Mouse (Mus musculus): ENCODE measurements around the gene St6galnac3. TPM values are rescaled to one million over a fixed set of nuclear protein-coding genes. Genes with fewer than 3 reads are reported as not detected.

The St6galnac3 gene
- total RNA-seq, 1 experiment from 2014 or later: 17.1 TPM

DNA sequence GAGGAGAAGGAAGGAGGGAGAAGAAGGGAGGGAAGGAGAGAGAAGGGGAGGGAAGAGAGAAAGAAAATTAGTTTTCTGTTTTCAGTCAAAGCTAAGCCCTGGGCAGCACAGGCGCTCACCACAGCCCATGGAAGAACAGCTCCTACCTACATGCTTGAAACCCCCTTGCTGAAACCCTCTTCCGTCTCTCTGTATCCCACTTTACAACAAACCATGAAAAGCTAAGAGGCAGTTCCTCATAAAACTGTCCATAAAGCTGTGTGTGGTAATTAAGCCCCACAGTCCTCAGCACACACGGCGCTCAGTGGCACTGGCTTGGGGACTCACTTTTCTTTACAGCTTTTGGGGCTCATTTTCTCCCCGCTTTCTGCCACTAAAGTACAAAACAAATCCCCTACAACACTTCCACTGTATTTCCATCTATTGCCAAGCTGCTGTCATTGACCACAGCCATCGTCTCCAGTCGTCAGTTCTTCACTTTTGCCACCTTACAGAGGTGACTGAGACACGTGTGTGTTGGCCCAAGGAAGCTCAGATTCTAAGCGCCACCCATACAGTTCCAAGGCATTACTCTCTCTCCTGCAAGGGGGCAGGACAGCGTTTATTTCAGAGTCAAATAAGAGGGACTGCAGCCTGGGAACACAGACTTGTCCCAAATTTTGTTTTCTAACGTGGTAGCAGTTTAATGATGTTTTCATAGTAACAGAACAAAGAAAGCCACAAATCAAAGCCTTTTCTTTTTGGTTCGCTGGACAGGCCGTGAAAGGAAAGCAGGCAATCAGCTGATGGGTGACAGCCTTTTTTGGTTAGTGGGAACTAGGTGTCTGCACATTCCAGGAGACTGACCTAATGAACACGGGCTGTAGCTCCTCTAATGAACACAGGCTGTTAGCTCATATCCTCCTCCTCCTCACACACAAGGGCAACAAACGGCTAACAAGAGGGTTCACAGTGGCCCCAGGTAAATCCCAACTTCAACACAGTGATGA is 22.9 kb downstream of the St6galnac3 start:
- no peak for ATAC-seq (replicated peaks; ENCODE audit: insufficient number of reproducible peaks, low FRiP score, low TSS enrichment, poor library complexity, severe bottlenecking)

DNA sequence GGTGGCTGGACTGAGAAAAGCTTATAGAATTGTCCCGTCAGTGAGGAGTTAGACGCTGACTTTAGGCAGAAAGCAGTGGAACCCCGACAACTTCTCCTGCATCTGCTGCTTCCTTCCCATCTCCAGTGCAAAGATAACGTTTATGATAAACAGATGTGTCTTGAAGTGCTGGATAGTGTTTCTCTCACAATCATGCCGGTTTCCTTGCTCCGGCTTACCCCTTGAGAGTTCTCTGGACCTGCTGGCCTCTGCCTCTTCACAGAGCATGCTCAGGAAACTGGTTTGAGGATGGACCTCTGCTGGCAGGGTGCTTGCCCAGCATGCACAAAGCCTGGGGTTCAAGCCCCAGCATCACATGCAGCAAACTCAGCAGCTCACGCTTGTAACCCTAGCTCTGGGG is 23.8 kb downstream of the St6galnac3 start:
- ATAC-seq (replicated peaks; ENCODE audit: insufficient number of reproducible peaks, low FRiP score, low TSS enrichment, poor library complexity, severe bottlenecking): no peak

DNA sequence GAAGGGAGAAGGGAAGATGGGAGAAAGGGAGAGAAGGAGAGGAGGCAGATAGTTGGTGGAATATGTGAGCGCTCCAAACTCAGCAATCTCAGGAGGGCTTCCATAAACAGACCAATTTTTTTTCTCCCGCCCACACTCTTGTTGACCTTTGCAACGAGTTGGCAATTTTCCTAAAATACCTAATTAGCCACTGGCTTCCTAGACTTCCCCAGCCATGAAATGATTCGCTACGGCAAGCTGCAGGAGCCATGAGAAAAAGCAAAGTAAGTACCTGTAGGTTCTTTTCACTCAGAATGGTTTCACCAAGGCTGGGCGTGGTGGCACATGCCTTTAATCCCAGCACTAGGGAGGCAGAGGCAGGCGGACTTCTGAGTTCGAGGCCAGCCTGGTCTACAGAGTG is 25.9 kb downstream of the St6galnac3 start:
- ATAC-seq (replicated peaks; ENCODE audit: insufficient number of reproducible peaks, low FRiP score, low TSS enrichment, poor library complexity, severe bottlenecking): no peak

DNA sequence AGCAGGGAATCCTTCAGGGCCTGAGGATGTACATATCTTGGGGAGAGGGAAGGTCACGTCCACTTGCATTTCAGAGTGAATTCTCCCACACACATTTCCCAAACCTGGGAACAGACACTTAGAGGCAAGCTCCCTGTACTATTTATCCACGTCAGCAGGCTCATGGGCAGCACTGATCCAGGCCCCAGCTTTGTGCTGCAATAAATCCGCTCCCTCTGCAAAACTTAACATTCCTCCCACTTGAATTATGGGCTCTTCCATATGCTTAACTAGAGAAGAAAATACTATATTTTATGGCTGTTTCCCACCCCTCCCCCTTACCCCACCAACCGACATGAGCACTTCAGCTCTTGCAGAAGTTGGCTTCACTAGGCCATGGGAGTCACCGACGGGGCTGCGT is 32.0 kb downstream of the St6galnac3 start:
- no peak for ATAC-seq (replicated peaks; ENCODE audit: insufficient number of reproducible peaks, low FRiP score, low TSS enrichment, poor library complexity, severe bottlenecking)

DNA sequence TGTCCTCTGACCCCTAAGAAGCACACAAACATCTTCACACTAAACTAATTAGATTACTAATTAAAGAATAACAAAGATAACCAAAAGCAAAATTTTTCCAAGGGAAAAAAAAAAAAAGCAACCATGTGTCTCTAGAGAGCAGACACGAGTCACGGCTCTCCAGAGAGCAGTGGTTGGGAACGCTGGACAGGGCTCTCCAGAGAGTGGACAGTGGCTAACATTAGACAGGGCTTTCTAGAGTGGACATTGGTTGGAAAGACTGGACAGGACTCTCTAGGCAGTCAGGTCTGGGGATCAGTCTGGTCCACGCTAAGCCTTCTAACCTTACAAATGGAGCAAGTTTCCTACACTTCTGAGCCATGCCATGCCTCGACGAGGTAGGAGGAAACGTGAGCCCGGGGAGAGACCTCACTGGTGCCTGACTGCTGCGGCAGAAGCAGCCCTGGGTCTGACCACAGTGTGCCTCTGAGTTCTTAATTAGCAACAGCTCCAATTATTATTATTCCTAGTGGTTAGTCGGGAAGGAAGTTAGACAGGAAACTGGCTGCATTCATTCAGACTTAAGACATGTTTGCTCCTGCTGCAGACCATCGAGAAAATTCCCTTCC is 32.7 kb downstream of the St6galnac3 start:
- ATAC-seq (replicated peaks; ENCODE audit: insufficient number of reproducible peaks, low FRiP score, low TSS enrichment, poor library complexity, severe bottlenecking): no peak

DNA sequence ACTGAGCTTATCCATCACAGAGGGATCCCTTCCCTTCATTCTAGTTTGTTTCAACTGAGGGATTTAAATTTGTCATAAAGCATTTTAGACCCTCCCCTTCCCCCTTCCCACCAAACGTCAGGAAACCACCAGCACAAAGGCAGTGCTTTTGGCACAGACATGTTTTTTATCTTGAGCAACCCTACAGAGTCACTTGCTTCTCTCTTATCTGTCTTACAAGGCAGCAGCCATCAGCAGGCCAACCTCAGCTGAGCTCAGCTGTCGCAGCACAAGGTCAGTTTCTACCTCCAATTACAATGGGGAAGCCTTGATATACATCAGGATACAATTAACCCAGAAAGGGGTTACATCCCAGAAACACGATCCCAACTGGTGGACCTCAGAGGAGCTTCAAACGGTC is 33.4 kb downstream of the St6galnac3 start:
- ATAC-seq (replicated peaks; ENCODE audit: insufficient number of reproducible peaks, low FRiP score, low TSS enrichment, poor library complexity, severe bottlenecking): no peak

DNA sequence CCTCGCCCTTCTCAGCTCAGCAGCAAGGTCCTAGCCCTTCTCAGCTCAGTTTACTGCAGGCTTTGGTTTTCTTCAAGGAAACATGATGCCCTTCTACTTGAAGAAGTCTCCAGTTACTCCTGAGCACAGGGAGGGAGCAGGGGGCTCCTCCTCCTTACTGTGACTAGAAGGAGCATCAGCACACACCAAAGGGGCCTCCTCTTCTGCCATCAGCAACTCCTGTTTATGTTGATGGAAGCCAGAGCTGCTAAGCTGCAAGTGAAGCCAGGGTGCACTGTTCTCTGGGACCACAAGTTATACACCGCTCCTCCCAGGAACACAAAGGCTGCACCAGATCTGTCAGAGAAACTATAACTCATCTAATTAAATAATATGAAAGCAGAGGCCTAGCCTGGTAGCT is 34.4 kb downstream of the St6galnac3 start:
- ATAC-seq (replicated peaks; ENCODE audit: insufficient number of reproducible peaks, low FRiP score, low TSS enrichment, poor library complexity, severe bottlenecking): no peak

DNA sequence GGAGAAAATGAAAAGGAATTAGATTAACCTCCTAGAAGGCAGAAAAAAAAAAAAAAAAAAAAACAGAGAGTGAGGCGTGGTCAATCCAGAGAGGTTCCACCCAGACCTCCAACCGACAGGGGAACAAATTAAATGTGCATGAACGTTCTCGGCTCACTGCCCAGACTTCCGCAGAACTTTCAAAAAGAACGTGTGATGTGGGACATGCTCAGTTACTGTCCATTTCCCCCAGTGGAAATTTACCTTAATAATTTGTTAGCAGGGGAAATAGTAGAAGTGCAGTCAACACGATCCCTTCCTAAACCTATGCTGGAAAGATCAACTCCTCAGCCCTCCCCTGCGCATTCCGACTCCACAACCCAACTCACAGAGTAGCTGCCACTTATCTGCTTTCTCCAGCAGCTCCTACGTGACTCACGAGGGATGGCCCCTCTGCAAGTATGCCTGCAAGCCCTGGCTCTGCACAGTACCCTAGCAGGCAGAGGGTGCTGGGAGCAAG is 35.1 kb downstream of the St6galnac3 start:
- no peak for ATAC-seq (replicated peaks; ENCODE audit: insufficient number of reproducible peaks, low FRiP score, low TSS enrichment, poor library complexity, severe bottlenecking)

DNA sequence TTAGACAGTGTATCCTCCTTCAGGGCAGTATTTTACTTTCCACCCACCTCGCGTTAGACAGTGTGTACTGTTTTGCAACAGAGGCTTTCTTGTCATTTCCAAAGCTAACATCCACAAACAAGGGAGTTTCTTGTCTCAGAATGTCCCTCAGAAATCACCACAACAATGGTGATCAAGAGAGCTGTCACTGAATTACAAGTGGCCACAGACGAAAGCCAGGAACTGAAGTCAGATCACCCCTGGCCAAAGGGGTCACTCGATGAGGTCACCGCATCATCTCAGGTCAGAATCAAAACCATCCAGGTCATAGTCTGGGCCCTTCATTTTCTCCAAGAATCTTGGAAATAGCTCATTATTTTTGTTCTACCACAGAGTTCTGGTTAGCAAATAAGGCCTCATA is 37.1 kb downstream of the St6galnac3 start:
- no peak for ATAC-seq (replicated peaks; ENCODE audit: insufficient number of reproducible peaks, low FRiP score, low TSS enrichment, poor library complexity, severe bottlenecking)

DNA sequence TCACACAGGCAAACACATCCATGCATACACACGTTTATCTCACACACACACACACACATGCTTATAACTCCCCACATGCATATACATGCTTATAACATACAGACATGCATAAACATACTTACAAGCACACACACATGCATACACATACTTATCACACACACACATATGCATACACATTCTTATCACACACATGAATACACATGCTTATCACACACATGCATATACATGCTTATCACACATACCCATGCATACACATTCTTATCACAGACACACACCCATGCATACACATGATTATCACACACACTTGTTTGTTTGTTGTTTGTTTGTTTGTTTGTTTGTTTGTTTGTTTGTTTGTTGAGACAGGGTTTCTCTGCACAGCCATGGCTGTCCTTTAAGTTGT is 40.1 kb downstream of the St6galnac3 start:
- no peak for ATAC-seq (replicated peaks; ENCODE audit: insufficient number of reproducible peaks, low FRiP score, low TSS enrichment, poor library complexity, severe bottlenecking)

DNA sequence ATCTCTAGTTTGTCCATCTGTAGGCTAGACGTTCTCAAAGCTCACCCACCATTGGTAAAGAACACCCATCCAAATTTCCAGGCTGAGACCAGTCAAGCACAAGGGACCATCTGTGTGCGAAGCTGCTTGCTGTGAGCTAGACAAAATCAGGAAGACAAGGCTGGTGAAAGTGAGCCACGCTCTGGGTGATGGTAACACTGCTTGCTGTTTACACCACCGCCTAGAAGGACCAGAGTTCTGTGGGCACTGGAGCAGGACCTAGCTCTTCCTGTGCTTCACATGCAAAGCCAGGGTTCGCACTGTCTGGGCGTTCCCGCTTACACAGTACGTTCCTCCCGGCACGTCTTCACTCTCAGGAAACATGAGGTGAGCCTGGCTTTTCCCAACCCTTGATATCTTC is 42.7 kb downstream of the St6galnac3 start:
- no peak for ATAC-seq (replicated peaks; ENCODE audit: insufficient number of reproducible peaks, low FRiP score, low TSS enrichment, poor library complexity, severe bottlenecking)

DNA sequence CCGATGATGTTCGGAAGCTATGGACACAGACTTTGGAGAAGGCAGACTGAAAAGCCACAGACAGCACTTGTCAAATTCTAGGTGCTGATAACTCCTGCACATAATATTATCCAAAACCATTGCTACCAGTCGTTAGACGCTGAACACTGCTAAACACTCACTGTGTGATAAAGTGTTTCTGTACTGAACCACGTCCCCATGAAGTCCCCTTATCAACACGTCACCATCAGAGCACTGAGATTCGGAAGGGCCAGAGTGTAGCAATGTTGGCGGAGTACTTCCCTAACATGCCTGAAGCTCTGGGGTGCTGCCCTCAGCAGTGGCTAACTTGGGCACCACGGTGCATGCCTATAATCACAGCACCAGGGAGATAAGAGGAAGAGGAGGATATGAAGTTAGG is 43.3 kb downstream of the St6galnac3 start:
- no peak for ATAC-seq (replicated peaks; ENCODE audit: insufficient number of reproducible peaks, low FRiP score, low TSS enrichment, poor library complexity, severe bottlenecking)

DNA sequence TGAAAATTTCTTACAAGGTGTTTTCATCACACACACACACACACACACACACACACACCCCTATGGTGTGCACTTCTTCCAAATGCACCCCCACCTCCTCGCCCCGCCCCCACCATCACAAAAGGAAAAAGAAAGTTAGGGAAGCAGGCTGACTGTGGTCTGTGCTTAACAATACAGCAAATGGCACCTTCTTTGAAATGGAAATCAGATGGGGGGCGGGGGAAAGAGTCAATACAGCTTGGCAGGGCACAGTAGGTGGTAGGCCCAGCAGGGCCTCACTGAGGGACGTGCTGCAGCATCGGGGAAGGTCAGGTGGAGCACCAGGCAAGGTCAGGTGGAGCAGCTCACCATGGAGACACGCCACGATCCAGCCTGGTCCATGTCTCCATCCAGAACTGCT is 49.1 kb downstream of the St6galnac3 start:
- ATAC-seq (replicated peaks; ENCODE audit: insufficient number of reproducible peaks, low FRiP score, low TSS enrichment, poor library complexity, severe bottlenecking): no peak

DNA sequence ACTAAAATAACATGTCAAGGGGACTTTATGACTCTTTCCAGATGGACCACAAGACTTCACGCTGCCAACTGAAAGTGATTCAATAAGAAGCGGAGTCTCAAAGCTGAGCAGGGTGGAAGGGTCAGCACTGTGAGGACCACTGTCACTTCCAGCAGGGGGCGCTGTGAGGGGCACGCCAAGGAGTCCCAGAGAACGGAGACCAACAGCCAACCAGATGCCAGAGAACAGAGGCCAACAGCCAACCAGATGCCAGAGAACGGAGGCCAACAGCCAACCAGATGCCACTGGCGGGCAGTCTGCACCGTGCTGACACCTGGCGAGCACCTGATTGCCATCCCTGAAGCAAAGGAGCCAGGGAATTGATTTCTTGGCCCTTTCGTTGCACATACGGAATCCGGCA is 49.9 kb downstream of the St6galnac3 start:
- ATAC-seq (replicated peaks; ENCODE audit: insufficient number of reproducible peaks, low FRiP score, low TSS enrichment, poor library complexity, severe bottlenecking): no peak

DNA sequence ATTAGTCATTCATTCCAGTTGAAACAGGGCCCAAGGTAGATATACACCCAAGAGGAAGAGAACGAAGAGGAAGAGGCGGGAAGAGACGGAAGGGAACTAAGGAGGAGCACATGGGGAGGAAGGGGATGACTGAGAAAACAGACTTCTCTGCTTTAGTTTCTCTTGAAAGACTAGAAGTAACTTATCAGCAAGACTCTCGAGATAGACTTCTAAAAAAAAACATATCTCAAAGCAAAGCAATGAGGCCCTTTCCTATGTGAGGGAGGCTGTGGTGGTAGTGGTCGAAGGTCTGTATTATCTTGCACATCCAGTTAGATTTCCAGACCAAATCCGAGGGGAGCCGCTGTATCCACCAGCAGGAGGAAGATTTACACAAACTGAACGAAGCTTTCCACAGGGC is 50.6 kb downstream of the St6galnac3 start:
- ATAC-seq (replicated peaks; ENCODE audit: insufficient number of reproducible peaks, low FRiP score, low TSS enrichment, poor library complexity, severe bottlenecking): no peak

DNA sequence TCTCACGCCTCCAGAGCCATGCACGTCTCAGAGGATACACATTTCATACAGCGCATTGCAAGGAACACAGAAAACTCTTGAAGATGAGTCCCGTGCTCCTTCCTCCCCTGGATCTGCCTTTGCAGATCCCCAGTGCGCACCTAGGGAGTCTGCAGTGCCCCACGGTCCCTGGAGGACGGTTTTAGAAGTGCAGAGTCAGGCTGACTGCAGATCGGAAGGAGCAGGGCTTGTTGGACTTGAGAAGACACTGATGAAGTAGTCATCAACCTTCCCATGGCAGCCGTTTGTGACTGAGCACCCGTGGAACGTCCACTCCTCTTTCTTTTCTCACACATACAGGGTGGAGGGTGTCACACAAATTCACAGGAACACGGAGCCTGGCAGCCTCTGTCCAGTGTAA is 51.5 kb downstream of the St6galnac3 start:
- ATAC-seq (replicated peaks; ENCODE audit: insufficient number of reproducible peaks, low FRiP score, low TSS enrichment, poor library complexity, severe bottlenecking): no peak

DNA sequence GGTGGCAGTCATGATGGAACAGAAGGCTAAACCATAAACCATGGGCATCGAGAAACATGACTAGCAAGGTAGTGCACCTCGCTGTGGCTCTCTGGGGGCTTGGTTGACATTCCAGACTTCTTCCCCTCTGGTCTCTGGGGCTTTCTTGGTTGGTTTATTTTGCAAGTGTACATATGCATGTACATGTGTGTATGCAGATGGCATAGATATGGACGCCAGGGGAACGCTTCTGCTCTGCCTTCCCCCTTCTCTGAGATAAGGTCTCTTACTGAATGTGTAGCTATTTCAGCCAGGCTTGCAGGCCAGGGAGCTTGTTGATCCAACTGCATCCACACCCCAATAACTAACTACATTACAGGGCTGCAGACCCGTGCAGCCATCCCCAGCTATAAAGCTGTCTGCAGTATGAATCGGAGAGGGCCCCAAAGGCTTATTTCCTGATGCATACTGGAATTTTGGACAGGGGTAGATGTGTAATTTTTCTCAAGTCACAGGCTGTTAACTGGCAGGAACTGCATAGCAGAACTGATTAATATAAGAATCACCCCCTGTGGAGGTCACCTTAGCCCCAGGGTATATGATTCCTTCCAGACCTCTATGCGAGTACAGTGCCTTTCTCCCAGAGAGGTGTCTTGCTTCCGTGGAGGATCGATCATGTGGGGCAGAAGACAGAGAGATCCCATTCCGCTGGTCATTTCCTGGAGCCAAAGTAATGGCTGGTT is 53.9 kb downstream of the St6galnac3 start:
- ATAC-seq (replicated peaks; ENCODE audit: insufficient number of reproducible peaks, low FRiP score, low TSS enrichment, poor library complexity, severe bottlenecking): no peak

DNA sequence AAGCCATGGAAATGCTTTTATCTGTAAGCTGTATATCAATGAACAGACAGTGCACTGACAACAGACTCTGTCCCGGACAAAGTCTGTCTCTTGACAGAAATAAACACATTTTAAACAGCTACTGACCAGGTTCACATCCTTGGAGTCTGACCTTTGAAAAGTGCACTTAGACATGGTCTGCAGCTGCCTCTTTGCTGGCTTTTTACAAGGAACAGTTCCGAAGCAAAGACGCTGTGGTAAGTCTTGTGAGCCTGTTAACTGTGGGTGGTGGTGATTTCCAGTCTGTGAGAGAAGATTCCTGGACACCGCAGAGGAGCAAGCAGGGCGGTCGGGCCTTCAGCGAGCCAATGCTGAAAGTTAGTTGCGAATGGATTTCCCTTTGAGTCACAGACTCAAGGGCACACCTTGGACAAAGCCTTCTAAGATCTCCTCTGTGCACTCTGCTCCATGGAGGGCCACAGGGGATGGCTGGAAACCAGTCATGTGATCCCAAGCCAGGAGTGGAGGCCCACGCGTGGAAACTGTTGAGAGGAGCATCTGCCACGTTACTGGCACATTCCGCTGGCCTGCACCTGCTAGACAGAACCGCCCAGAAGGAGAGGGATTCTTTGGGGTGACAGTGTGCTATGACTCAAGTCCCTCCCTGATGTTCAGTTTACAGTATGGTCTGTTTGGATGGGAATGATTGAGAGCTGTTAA is 55.1 kb downstream of the St6galnac3 start:
- no peak for ATAC-seq (replicated peaks; ENCODE audit: insufficient number of reproducible peaks, low FRiP score, low TSS enrichment, poor library complexity, severe bottlenecking)

DNA sequence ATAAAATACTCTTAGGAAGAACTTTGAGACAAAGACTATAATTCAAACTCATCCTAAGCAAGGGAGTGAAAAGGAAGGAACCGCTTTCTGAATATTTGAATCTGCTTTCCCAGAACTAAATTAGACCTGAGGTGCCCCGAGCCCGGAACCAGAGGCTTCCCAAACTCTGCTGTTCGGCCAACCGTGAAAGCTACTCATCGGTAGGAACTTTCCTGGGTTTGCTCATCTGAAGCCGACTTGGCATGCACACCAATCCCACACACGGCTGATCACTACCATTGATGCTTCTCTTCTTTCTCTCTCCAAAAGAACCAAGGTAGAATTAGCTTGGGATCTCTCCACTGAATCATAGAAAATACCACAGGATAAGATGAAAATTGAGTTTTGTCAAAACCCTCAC is 55.6 kb downstream of the St6galnac3 start:
- no peak for ATAC-seq (replicated peaks; ENCODE audit: insufficient number of reproducible peaks, low FRiP score, low TSS enrichment, poor library complexity, severe bottlenecking)

Data from monocyte, adult 5-6 weeks (primary cell).